Mouse (Mus musculus): ENCODE measurements around the gene Dop1b.

DNA sequence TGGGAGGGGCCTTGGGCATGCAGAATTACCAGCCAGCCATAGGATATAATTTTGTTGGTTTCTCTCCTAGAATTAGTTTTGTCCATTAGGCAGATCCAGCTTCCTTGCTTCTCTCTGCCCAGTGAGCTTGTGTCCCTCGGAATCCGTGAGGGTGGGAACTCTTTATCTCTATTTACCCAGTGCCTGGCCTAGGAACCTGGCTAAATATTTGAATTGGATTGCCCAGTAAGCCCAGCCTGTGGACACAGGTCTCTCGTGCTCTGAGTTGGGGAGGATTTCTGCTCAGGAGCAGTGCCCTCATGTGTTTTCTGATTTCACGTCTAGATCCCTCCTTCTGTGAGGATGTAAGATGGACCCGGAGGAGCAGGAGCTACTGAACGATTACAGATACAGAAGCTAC, 4.1 kb downstream of the Dop1b start:
- TF ChIP-seq CTCF (IDR thresholded peaks at IDR 0.05; ENCODE audit: low read depth, low read length) (no peak), POLR2A (IDR thresholded peaks at IDR 0.05; ENCODE audit: borderline replicate concordance, low read depth, low read length) (no peak)
